Mouse (Mus musculus) erythroblast, embryonic 14.5 days (primary cell): ENCODE data around the gene Slc22a23.

Source experiments
- GATA1 ChIP-seq: IDR thresholded peaks from 2 replicates; pipeline ENCODE4 v1.6.1; 2012; ENCODE audit warnings: low read length, inconsistent platforms, mixed read lengths
- TAL1 ChIP-seq: IDR thresholded peaks from 3 replicates; pipeline ENCODE4 v1.6.1; 2012; ENCODE audit warnings: low read length, inconsistent platforms, mixed read lengths

DNA sequence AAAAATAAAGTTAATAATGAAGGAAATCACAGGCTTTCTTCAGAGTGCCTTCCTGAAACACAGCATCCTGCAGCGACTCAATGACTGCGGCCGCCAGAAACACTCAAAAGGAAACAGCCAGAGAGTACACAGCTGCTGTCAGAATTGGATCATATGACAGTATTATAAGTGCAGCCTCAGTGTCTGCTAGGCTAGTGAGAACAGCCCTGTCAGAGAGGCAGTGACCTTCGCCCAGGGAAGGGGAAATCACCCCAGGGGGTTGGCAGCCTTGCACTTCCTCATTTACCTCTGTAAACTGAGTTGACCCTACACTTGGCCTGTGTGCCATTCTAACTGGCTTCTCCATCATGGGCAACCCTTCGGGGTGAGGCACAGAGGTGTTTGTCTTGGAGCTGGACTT, 90.3 kb downstream of the Slc22a23 start:
- TF ChIP-seq GATA1: no peak
- no peak for TF ChIP-seq TAL1
